Mouse (Mus musculus) stomach, postnatal 0 days (tissue): ENCODE data around the gene Alg11. TPM values are rescaled to one million over a fixed set of nuclear protein-coding genes. Genes with fewer than 3 reads are reported as not detected.

Experiments used
- ATAC-seq: fragments of 200-750 bp; cut with Nextera tagmentation; 2 replicates; pipeline ENCODE4 v1.8.0; 2017; ENCODE audit not compliant: low FRiP score, low TSS enrichment
- DNase-seq: peaks from one replicate; pipeline ENCODE4 v3.0.0-alpha.2; 2016; ENCODE audit warnings: low spot score
- H3K27ac ChIP-seq: fragments of 300-500 bp; sonication (generic); replicated peaks from 2 replicates; pipeline ENCODE4 v1.5.1; 2014; ENCODE audit warnings: mild to moderate bottlenecking, control low read depth
- H3K27me3 ChIP-seq: fragments of 300-500 bp; sonication (generic); 2 replicates; pipeline ENCODE4 v1.6.1; 2014; ENCODE audit warnings: low read length; ENCODE audit not compliant: control insufficient read depth, insufficient read depth
- H3K36me3 ChIP-seq: fragments of 300-500 bp; sonication (generic); 2 replicates; pipeline ENCODE4 v1.6.1; 2014; ENCODE audit warnings: low read length, mixed read lengths; ENCODE audit not compliant: control insufficient read depth, insufficient read depth
- H3K4me1 ChIP-seq: fragments of 300-500 bp; sonication (generic); replicated peaks from 2 replicates; pipeline ENCODE4 v1.6.1; 2014; ENCODE audit warnings: antibody characterized with exemption; ENCODE audit not compliant: control insufficient read depth, insufficient read depth
- H3K4me2 ChIP-seq: fragments of 300-500 bp; sonication (generic); replicated peaks from 2 replicates; pipeline ENCODE4 v1.6.1; 2014; ENCODE audit warnings: low read depth, mild to moderate bottlenecking, control low read depth, moderate library complexity
- H3K4me3 ChIP-seq: fragments of 300-500 bp; sonication (generic); 2 replicates; pipeline ENCODE4 v1.5.1; 2014; ENCODE audit warnings: low read depth, low read length, control low read depth
- H3K9ac ChIP-seq: fragments of 300-500 bp; sonication (generic); 2 replicates; pipeline ENCODE4 v1.6.1; 2014; ENCODE audit warnings: mild to moderate bottlenecking, low read length, control low read depth, mixed read lengths
- H3K9me3 ChIP-seq: fragments of 300-500 bp; sonication (generic); 2 replicates; pipeline ENCODE4 v1.6.1; 2016; ENCODE audit warnings: low read length; ENCODE audit not compliant: control insufficient read depth
- CTCF ChIP-seq: IDR thresholded peaks from 2 replicates; pipeline ENCODE4 v1.5.1; 2016; ENCODE audit warnings: antibody characterized with exemption, low read depth, mild to moderate bottlenecking, moderate library complexity
- EP300 ChIP-seq: optimal IDR thresholded peaks from 2 replicates; pipeline ENCODE3; 2016; ENCODE audit warnings: antibody characterized with exemption
- WGBS: fragments of 180-500 bp; shearing (Covaris S2); extraction: QIAGEN DNeasy Blood & Tissue Kit; methylation state at CpG from one replicate; pipeline ENCODE4 v1.1.7; 2014; 5-methylcytosine and 5-hydroxymethylcytosine counted together
- polyA plus RNA-seq: library from polyadenylated mRNA; unstranded; fragments of >200 nt; fragmentation: Nextera tagmentation; extraction: Ambion mirVana; gene quantifications from 2 replicates; pipeline ENCODE4 v1.2.1, GENCODE M21; 2015

Alg11 gene
- polyA plus RNA-seq, 1 experiment from 2014 or later: 16.1 TPM

- Histone ChIP-seq H3K27me3 (no peaks in the 10 kb centered on the region), H3K36me3 (no peaks in the 10 kb centered on the region), H3K4me3 (no peak overlapping the region), H3K4me1 (no peaks in the 10 kb centered on the region), H3K27ac (no peak overlapping the region), H3K4me2 (no peak overlapping the region), H3K9ac (no peak overlapping the region), H3K9me3 (no peaks in the 10 kb centered on the region)
- TF ChIP-seq CTCF (no peak), EP300 (no peak)
- ATAC-seq (no peak), DNase-seq (no peak)
- 58% methylated on average over 3 of the region's 3 CpGs for WGBS
These were observed 18.0 kb upstream of the Alg11 start for GRCm38 (mm10) chr8:22042515-22042914.

GRCm38 (mm10) chr8:22043706-22044105, 16.8 kb upstream of the Alg11 start:
- Histone ChIP-seq H3K27ac (0 out of 2 replicates have a peak overlapping the region, but pooled peaks have one; percentile 35), H3K36me3 (no peaks in the 10 kb centered on the region), H3K4me1 (no peaks in the 10 kb centered on the region), H3K4me3 (no peak overlapping the region), H3K9me3 (no peaks in the 10 kb centered on the region), H3K4me2 (no peak overlapping the region), H3K27me3 (no peaks in the 10 kb centered on the region), H3K9ac (no peak overlapping the region; the same call in 1 of the 2 replicates)
- DNase-seq: no peak
- 10% methylated on average over 12 of the region's 12 CpGs for WGBS
- ATAC-seq: no peak
- TF ChIP-seq EP300 (no peak), CTCF (no peak)

- Histone ChIP-seq H3K4me3 (no peak overlapping the region), H3K9me3 (no peaks in the 10 kb centered on the region), H3K36me3 (no peaks in the 10 kb centered on the region), H3K9ac (no peak overlapping the region), H3K27ac (no peak overlapping the region), H3K4me1 (no peaks in the 10 kb centered on the region), H3K4me2 (no peak overlapping the region), H3K27me3 (no peaks in the 10 kb centered on the region)
- TF ChIP-seq EP300 (no peak), CTCF (peak; percentile 84)
- DNase-seq: peak; percentile 89
- ATAC-seq: peak; percentile 94
- WGBS: 46% methylated on average over 2 of the region's 2 CpGs
These were observed 12.6 kb upstream of the Alg11 start for GRCm38 (mm10) chr8:22047699-22048464.

DNA sequence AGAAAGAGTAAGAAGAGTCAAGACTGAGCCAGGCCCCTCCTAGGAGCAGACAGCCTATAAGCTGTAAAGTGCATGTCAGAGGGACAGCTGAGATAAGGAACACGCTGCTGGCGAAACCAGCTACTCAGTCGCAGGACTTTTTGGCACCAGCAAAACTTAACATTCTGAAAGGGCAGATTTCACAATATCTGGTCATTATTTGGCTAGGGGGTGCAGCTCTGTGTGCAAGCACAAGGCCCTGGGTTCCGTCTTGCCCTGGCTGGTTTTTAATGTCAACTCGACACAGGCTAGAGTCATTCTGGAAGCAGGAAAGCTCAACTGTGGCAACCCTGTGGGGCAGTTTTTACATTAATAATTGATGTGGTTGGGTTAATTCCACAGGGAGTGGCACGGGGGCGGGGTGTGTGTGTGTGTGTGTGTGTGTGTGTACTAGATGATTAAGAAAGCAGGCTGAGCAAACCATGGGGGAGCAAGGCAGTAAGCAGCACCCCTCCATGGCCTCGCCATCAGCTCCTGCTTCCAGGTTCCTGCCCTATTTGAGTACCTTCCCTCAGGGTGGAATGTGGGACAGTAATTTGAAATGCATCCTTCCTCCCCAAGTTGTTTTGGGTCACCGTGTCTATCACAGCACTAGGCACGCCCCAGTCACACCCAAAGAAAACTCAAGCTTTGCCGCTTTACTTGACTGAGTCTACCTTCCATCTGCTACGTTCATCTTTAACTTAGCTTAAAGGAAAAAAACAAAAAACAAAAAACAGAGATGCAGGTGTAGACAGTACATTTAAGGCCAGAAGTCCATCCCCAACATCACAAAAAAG, 5.6 kb upstream of the Alg11 start:
- Histone ChIP-seq H3K9me3 (no peaks in the 10 kb centered on the region), H3K4me1 (no peaks in the 10 kb centered on the region), H3K36me3 (no peaks in the 10 kb centered on the region), H3K4me3 (no peak overlapping the region), H3K4me2 (no peak overlapping the region), H3K27me3 (no peaks in the 10 kb centered on the region), H3K27ac (no peak overlapping the region), H3K9ac (no peak overlapping the region)
- 51% methylated on average over 12 of the region's 12 CpGs for WGBS
- TF ChIP-seq CTCF: no peak
- TF ChIP-seq EP300: no peak
- ATAC-seq: peak; percentile 84
- DNase-seq: peak; percentile 69

DNA sequence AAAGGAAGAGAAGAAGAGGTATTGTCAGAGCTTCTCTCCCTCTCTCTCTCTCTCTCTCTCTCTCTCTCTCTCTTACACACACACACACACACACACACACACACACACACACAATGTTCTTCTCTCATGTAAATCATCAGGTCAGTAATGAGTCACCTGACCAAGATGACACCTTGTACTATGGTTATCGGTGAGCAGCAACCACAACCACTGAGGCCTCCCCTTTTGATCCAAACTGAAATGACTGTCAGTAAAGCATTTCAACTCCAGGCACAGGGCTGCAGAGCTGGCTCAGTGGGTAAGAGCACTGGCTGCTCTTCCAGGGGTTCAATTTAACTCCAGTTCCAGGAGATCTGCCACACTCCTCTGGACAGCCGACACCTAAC, 5.0 kb upstream of the Alg11 start:
- DNase-seq (no peak), ATAC-seq (no peak)
- no peaks in the 10 kb centered on the region for H3K4me1 ChIP-seq
- H3K27ac ChIP-seq: no peak overlapping the region
- no peak overlapping the region for H3K9ac ChIP-seq
- no peaks in the 10 kb centered on the region for H3K27me3 ChIP-seq
- TF ChIP-seq CTCF (no peak), EP300 (no peak)
- H3K9me3 ChIP-seq: no peaks in the 10 kb centered on the region
- H3K4me3 ChIP-seq: no peak overlapping the region
- no peak overlapping the region for H3K4me2 ChIP-seq
- no peaks in the 10 kb centered on the region for H3K36me3 ChIP-seq
- 89% methylated on average over 2 of the region's 2 CpGs for WGBS

DNA sequence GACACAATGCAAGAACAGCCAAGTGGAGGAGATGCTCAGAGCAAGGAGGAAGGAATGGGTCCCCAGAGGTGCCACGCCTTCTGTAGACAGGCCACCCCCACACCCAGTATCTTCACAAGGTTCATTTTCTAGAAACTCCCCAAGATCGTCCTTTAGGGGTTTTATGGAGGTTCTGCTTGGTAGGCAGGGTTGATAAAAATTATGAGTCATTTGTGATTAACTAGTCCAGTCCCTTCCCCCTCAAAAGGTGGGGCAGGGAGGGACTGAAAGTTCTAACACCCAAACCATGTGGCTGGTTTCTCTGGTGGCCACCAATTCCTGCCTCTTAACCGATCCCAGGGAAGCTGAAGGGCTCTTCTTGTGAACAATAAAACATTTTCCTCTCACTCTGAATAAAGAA, 3.7 kb upstream of the Alg11 start:
- no peaks in the 10 kb centered on the region; the same call in 1 of the 2 replicates for H3K4me1 ChIP-seq
- no peak overlapping the region for H3K4me3 ChIP-seq
- no peaks in the 10 kb centered on the region for H3K27me3 ChIP-seq
- DNase-seq (peak; percentile 42), ATAC-seq (no peak)
- no peak for TF ChIP-seq CTCF
- no peak for TF ChIP-seq EP300
- H3K4me2 ChIP-seq: no peak overlapping the region
- H3K36me3 ChIP-seq: no peaks in the 10 kb centered on the region
- no peak overlapping the region for H3K9ac ChIP-seq
- no peaks in the 10 kb centered on the region for H3K9me3 ChIP-seq
- H3K27ac ChIP-seq: no peak overlapping the region
- WGBS: 58% methylated on average over 3 of the region's 3 CpGs
